In genomic region chr19:47015965-47016364, GRCm38 (mm10) we compare ENCODE assay signal across 7 mouse cellular contexts. TPM values are rescaled to one million over a fixed set of nuclear protein-coding genes. Genes with fewer than 3 reads are reported as not detected.
A peak's percentile ranks its signal among the peaks of the same experiment; 100 is the strongest.
DNase-seq lines count a peak whose midpoint lies in the region; ATAC-seq and TF ChIP-seq lines count a peak whose summit lies in the region.

No protein-coding gene starts in this region.

- H3K9ac ChIP-seq in midbrain, embryonic 14.5 days (replicated peaks; ENCODE audit: low read length) = peak overlapping the region; percentile 88

- no peak for TF ChIP-seq CTCF in E14TG2a.4 (conservative IDR thresholded peaks at IDR 0.05; ENCODE audit: low read length)

- H3K27ac ChIP-seq in hindbrain, embryonic 10.5 days = peak overlapping the region; percentile 82; the same call in 1 of the 2 replicates
- peak overlapping the region; percentile 95 for H3K27ac ChIP-seq in midbrain, embryonic 14.5 days (replicated peaks; ENCODE audit: low read depth, low read length)

- peak; percentile 16 for DNase-seq in ZHBTc4 (ENCODE audit: low read depth, low spot score)
- peak; percentile 14 for DNase-seq in hindbrain, embryonic 10.5 days (ENCODE audit: low spot score)
- peak; percentile 52 for DNase-seq in midbrain, embryonic 14.5 days
- DNase-seq in gastrocnemius, adult 18-20 months (ENCODE audit: low spot score) = no peak
- no peak for DNase-seq in Muller cell, postnatal 12 days (ENCODE audit: inconsistent ontology term)
- no peak for DNase-seq in thymus, postnatal 0 days (ENCODE audit: low spot score)

- peaks cover 71% of the 10 kb centered on the region for H3K4me1 ChIP-seq in E14TG2a.4 (replicated peaks; ENCODE audit: low read depth, low read length)
- peaks cover 45% of the 10 kb centered on the region for H3K4me1 ChIP-seq in hindbrain, embryonic 10.5 days (replicated peaks)
- peaks cover 17% of the 10 kb centered on the region; the same call in 1 of the 2 replicates for H3K4me1 ChIP-seq in midbrain, embryonic 14.5 days (ENCODE audit: control insufficient read depth, insufficient read depth, low read length)

- H3K9me3 ChIP-seq in E14TG2a.4 (ENCODE audit: low read length) = no peaks in the 10 kb centered on the region
- H3K9me3 ChIP-seq in hindbrain, embryonic 10.5 days = no peaks in the 10 kb centered on the region
- no peaks in the 10 kb centered on the region for H3K9me3 ChIP-seq in midbrain, embryonic 14.5 days (ENCODE audit: control insufficient read depth, low read length)

- no peak for ATAC-seq in midbrain, embryonic 14.5 days (ENCODE audit: low FRiP score, low TSS enrichment)

- WGBS in hindbrain, embryonic 10.5 days = 3% methylated on average over 9 of the region's 9 CpGs
- WGBS in midbrain, embryonic 14.5 days = 4% methylated on average over 9 of the region's 9 CpGs

- peaks cover 30% of the 10 kb centered on the region for H3K36me3 ChIP-seq in E14TG2a.4 (ENCODE audit: insufficient read depth, low read length)
- H3K36me3 ChIP-seq in hindbrain, embryonic 10.5 days = peaks cover under 1% of the 10 kb centered on the region; the same call in 1 of the 2 replicates
- peaks cover 1% of the 10 kb centered on the region for H3K36me3 ChIP-seq in midbrain, embryonic 14.5 days (ENCODE audit: control insufficient read depth, insufficient read depth, low read length)

- peaks cover 27% of the 10 kb centered on the region for H3K27me3 ChIP-seq in E14TG2a.4 (ENCODE audit: insufficient read depth, low read length)
- peaks cover 60% of the 10 kb centered on the region for H3K27me3 ChIP-seq in hindbrain, embryonic 10.5 days (ENCODE audit: insufficient read depth, poor library complexity, severe bottlenecking)
- peaks cover 6% of the 10 kb centered on the region; the same call in 1 of the 2 replicates for H3K27me3 ChIP-seq in midbrain, embryonic 14.5 days (ENCODE audit: control insufficient read depth, insufficient read depth, low read length)

- peak overlapping the region; percentile 60 for H3K4me2 ChIP-seq in midbrain, embryonic 14.5 days (ENCODE audit: low read length)

- H3K4me3 ChIP-seq in E14TG2a.4 (replicated peaks; ENCODE audit: low read length) = peak overlapping the region; percentile 94
- H3K4me3 ChIP-seq in hindbrain, embryonic 10.5 days = peak overlapping the region; percentile 62
- H3K4me3 ChIP-seq in midbrain, embryonic 14.5 days (replicated peaks; ENCODE audit: low read depth, low read length) = peak overlapping the region; percentile 80

RNA-seq across cellular contexts. Expression of gene Nt5c2, which starts 1.0 kb away (rescaled TPM):
- 65.1 and 69.6 TPM in 2 replicates for polyA plus RNA-seq in hindbrain, embryonic 10.5 days (2016; fragmentation: Nextera tagmentation; extraction: Ambion mirVana)
- polyA plus RNA-seq in midbrain, embryonic 14.5 days (2014; fragmentation: Nextera tagmentation; extraction: Ambion mirVana) = 89.9 and 91.1 TPM in 2 replicates
- 10 to 100 TPM; 11.4 to 12.3 TPM for total RNA-seq in gastrocnemius, adult 18-20 months (2021)
- polyA plus RNA-seq in thymus, postnatal 0 days (2015; fragmentation: Nextera tagmentation; extraction: Ambion mirVana) = 104 and 120 TPM in 2 replicates

RNA-seq across cellular contexts. Expression of gene Ina, which starts 1.5 kb away (rescaled TPM):
- polyA plus RNA-seq in hindbrain, embryonic 10.5 days (2016; fragmentation: Nextera tagmentation; extraction: Ambion mirVana) = 75.7 and 248 TPM in 2 replicates
- 605 and 611 TPM in 2 replicates for polyA plus RNA-seq in midbrain, embryonic 14.5 days (2014; fragmentation: Nextera tagmentation; extraction: Ambion mirVana)
- not detected for total RNA-seq in gastrocnemius, adult 18-20 months (2021)
- 0.37 and 0.39 TPM in 2 replicates for polyA plus RNA-seq in thymus, postnatal 0 days (2015; fragmentation: Nextera tagmentation; extraction: Ambion mirVana)

RNA-seq across cellular contexts. Expression of gene Pcgf6, which starts 34.7 kb away (rescaled TPM):
- polyA plus RNA-seq in hindbrain, embryonic 10.5 days (2016; fragmentation: Nextera tagmentation; extraction: Ambion mirVana) = 28.0 and 35.8 TPM in 2 replicates
- 32.2 and 33.6 TPM in 2 replicates for polyA plus RNA-seq in midbrain, embryonic 14.5 days (2014; fragmentation: Nextera tagmentation; extraction: Ambion mirVana)
- total RNA-seq in gastrocnemius, adult 18-20 months (2021) = 1 to 10 TPM; 4.6 to 4.8 TPM
- 14.1 and 16.8 TPM in 2 replicates for polyA plus RNA-seq in thymus, postnatal 0 days (2015; fragmentation: Nextera tagmentation; extraction: Ambion mirVana)

RNA-seq across cellular contexts. Expression of gene Taf5, which starts 51.6 kb away (rescaled TPM):
- 6.7 and 7.0 TPM in 2 replicates for polyA plus RNA-seq in hindbrain, embryonic 10.5 days (2016; fragmentation: Nextera tagmentation; extraction: Ambion mirVana)
- polyA plus RNA-seq in midbrain, embryonic 14.5 days (2014; fragmentation: Nextera tagmentation; extraction: Ambion mirVana) = 8.8 and 10.5 TPM in 2 replicates
- 1 to 10 TPM; 2.3 to 2.4 TPM for total RNA-seq in gastrocnemius, adult 18-20 months (2021)
- 5.4 and 6.0 TPM in 2 replicates for polyA plus RNA-seq in thymus, postnatal 0 days (2015; fragmentation: Nextera tagmentation; extraction: Ambion mirVana)

Comparison
In these comparisons a context has a peak if more than half of its experiments do, and no peak if none do; other contexts are left out.
1. DNase-seq: peak in ZHBTc4 (single experiment), hindbrain, embryonic 10.5 days (single experiment) and midbrain, embryonic 14.5 days (single experiment); none in gastrocnemius, adult 18-20 months (single experiment), Muller cell, postnatal 12 days (single experiment) and thymus, postnatal 0 days (single experiment).
2. RNA of gene Ina, which starts 1.5 kb away (polyA plus RNA-seq): 605 to 611 TPM in midbrain, embryonic 14.5 days and 75.7 to 248 TPM in hindbrain, embryonic 10.5 days; 0.37 to 0.39 TPM in thymus, postnatal 0 days; every median in the first group is over 10 times any median in the second.
3. Peak in every context shown above with its lines, with median percentiles within 50 percentile points of each other: H3K4me3 ChIP-seq.